Mouse (Mus musculus): ENCODE data around the gene Lbx2. TPM values are rescaled to one million over a fixed set of nuclear protein-coding genes. Genes with fewer than 3 reads are reported as not detected.

The Lbx2 gene
- 0.84 and 0.89 TPM in 2 replicates for polyA plus RNA-seq (2014; fragmentation: Nextera tagmentation; extraction: Ambion mirVana)

DNA sequence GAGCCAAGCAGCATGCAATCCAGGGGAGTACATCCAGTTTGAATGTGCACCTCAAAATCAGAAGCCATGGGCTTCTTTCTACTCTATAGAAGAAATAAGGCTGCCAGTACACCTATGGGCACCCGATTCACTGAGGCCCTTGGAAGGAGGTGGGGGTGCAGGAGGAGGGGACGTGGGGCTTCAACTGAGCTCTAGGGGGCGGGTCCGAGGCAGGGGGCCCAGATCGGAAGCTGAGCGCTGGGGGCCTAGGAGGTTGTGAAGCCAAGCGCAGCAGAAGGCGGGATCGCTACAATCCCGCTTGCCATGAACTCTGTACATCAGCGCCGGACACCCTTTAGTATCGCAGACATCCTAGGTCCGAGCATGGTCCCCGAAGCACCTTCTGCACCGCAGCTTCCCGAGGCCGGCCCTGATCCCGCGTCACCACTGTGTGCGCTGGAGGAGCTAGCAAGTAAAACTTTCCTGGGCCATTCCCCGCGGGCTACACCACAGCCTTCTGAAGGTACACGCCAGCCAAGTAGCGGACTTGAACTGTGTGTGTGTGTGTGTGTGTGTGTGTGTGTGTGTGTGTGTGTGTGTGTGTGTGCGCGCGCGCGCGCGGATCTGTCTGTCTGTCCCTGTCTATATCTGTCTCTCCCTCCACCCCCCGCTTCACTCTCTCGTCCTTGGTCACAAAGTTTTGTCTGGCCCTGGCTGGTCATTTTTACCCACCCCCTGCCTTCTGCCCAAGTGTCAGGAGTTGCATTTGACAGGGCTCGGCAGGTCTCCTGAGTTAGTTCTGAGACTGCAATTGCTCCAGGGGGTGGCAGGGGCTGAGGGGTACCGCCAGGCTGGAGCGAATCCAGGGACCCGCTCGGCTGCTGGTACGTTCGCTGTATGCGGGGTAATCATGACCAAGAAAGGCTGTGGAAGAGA, at the start of gene Lbx2:
Gene Lbx2 (plus strand): TSS at position 247 of the 915 bp plus-strand sequence.
- Histone ChIP-seq H3K4me1 (ENCODE audit: insufficient read depth) (no peaks in the 10 kb centered on the region), H3K9me3 (ENCODE audit: low read depth, low read length) (no peaks in the 10 kb centered on the region), H3K27ac (ENCODE audit: low read depth) (no peak within 1 kb of the TSS), H3K36me3 (ENCODE audit: insufficient read depth) (peaks cover 13% of the 10 kb centered on the region), H3K27me3 (ENCODE audit: insufficient read depth, low read length) (peaks cover 71% of the 10 kb centered on the region), H3K4me2 (peak within 1 kb of the TSS; percentile 49), H3K9ac (no peak within 1 kb of the TSS), H3K4me3 (ENCODE audit: low read depth, low read length) (peak within 1 kb of the TSS; percentile 25)
- no peak for DNase-seq
- ATAC-seq (ENCODE audit: insufficient read depth), result no peak
- TF ChIP-seq CTCF (IDR thresholded peaks at IDR 0.05; ENCODE audit: low read depth), result no peak
- WGBS, result 4% methylated on average over 42 of the region's 42 CpGs

DNA sequence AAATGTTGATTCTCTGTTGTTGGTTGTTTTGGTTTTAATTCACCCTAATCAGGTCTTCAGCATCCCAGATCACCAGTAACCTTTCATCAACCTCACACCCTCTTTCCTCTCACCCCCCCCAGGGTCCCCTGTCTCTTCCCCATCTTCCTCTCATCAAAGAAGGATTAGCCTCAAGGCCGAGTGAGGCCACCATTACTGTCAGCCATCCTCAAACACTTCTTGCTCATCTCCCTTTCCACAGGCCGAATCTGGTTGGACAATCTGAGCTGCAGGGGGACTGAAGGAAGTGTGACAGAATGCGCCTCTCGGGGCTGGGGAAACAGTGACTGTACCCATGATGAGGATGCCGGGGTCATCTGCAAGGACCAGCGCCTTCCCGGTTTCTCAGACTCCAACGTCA, 49.0 kb upstream of the Lbx2 start:
- 36% methylated on average over 8 of the region's 8 CpGs for WGBS
- Histone ChIP-seq H3K4me2 (0 out of 2 replicates have a peak overlapping the region, but pooled peaks have one; percentile 5), H3K27ac (ENCODE audit: low read depth) (no peak overlapping the region), H3K9ac (no peak overlapping the region), H3K4me3 (ENCODE audit: low read depth, low read length) (no peak overlapping the region), H3K9me3 (ENCODE audit: low read depth, low read length) (no peaks in the 10 kb centered on the region), H3K4me1 (ENCODE audit: insufficient read depth) (0 out of 2 replicates have a peak, but pooled peaks cover 7% of the 10 kb centered on the region), H3K36me3 (ENCODE audit: insufficient read depth) (0 out of 2 replicates have a peak, but pooled peaks cover 8% of the 10 kb centered on the region), H3K27me3 (ENCODE audit: insufficient read depth, low read length) (no peaks in the 10 kb centered on the region)
- TF ChIP-seq CTCF (IDR thresholded peaks at IDR 0.05; ENCODE audit: low read depth), result no peak
- peak; percentile 53 for DNase-seq
- no peak for ATAC-seq (ENCODE audit: insufficient read depth)

DNA sequence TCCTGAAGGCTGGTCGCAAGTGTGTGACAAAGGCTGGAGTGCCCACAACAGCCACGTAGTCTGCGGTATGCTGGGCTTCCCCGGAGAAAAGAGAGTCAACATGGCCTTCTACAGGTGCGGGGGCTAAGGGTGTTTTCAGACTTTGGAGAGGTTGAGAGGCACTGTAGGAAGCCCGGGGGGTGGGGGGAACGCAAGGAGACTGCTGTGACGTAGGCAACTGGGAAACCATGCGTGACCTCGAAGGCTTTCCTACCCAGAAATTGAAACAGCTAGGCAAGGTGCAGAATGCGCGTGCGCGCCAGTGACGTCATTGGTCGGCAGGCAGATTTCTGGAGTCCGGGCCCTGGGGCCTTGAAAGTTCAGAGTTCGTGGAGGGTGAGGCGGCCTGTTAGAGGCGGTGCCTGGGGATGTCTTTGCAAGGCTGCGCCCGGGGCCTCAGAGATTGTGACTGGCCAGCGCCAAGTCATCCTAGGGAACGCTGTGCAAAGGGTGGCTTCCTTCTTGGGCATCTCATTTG, 47.6 kb upstream of the Lbx2 start:
- Histone ChIP-seq H3K36me3 (ENCODE audit: insufficient read depth) (0 out of 2 replicates have a peak, but pooled peaks cover 8% of the 10 kb centered on the region), H3K4me1 (ENCODE audit: insufficient read depth) (0 out of 2 replicates have a peak, but pooled peaks cover 7% of the 10 kb centered on the region), H3K27me3 (ENCODE audit: insufficient read depth, low read length) (no peaks in the 10 kb centered on the region), H3K27ac (ENCODE audit: low read depth) (no peak overlapping the region), H3K9ac (0 out of 2 replicates have a peak overlapping the region, but pooled peaks have one; percentile 17), H3K4me3 (ENCODE audit: low read depth, low read length) (peak overlapping the region; percentile 20), H3K9me3 (ENCODE audit: low read depth, low read length) (no peaks in the 10 kb centered on the region), H3K4me2 (peak overlapping the region; percentile 56)
- DNase-seq, result peak; percentile 85
- peak; percentile 7; the same call in 1 of the 2 replicates for ATAC-seq (ENCODE audit: insufficient read depth)
- TF ChIP-seq CTCF (IDR thresholded peaks at IDR 0.05; ENCODE audit: low read depth), result no peak
- WGBS, result 16% methylated on average over 24 of the region's 24 CpGs

DNA sequence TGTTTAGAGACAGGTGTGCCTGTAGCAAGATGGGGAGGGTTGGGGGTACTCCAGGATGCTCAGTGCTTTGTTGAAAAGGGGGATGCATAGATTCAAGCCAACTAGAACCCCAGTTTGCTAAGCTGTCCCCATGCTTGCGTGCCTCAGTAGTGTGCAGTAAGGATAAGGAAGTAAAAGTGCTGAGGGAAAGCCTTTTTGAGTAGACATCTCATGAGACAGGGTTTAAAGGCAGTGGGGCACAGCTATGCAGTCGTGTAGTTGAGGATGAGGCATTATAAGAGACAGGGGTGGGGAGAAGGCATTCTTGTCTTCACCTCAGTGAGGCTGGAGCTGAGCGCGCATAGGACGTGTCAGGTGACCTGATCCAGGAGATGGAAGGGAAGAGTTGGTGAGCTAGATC, 45.6 kb upstream of the Lbx2 start:
- no peak for TF ChIP-seq CTCF (IDR thresholded peaks at IDR 0.05; ENCODE audit: low read depth)
- Histone ChIP-seq H3K9me3 (ENCODE audit: low read depth, low read length) (no peaks in the 10 kb centered on the region), H3K27me3 (ENCODE audit: insufficient read depth, low read length) (no peaks in the 10 kb centered on the region), H3K4me2 (no peak overlapping the region), H3K9ac (no peak overlapping the region), H3K36me3 (ENCODE audit: insufficient read depth) (0 out of 2 replicates have a peak, but pooled peaks cover 8% of the 10 kb centered on the region), H3K27ac (ENCODE audit: low read depth) (no peak overlapping the region), H3K4me1 (ENCODE audit: insufficient read depth) (0 out of 2 replicates have a peak, but pooled peaks cover 2% of the 10 kb centered on the region), H3K4me3 (ENCODE audit: low read depth, low read length) (no peak overlapping the region)
- no peak for DNase-seq
- 74% methylated on average over 5 of the region's 5 CpGs for WGBS
- no peak for ATAC-seq (ENCODE audit: insufficient read depth)

DNA sequence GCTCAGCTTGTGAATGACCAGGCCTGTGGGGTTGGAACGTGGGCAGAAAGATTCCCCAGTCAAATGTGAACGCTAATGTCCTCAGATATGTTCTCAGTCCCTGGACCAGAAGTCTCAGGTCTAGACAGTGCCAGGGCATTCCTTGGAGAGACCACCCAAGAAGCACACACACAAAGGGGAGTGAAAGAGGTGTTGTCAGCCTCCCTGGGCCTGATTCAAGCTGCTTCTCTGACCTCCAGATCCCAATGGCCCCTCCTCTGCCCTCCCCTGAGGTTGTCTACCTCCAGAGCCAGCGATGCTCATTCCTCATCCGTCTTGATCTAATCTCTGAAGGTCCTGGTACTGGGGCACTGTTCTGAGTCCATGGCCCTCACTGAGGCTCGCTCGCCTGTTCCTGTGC, 42.6 kb upstream of the Lbx2 start:
- peak overlapping the region; percentile 24; the same call in 1 of the 2 replicates for H3K27ac ChIP-seq (ENCODE audit: low read depth)
- 46% methylated on average over 6 of the region's 6 CpGs for WGBS
- no peaks in the 10 kb centered on the region for H3K9me3 ChIP-seq (ENCODE audit: low read depth, low read length)
- no peak overlapping the region for H3K4me3 ChIP-seq (ENCODE audit: low read depth, low read length)
- H3K4me2 ChIP-seq, result no peak overlapping the region
- H3K4me1 ChIP-seq (ENCODE audit: insufficient read depth), result no peaks in the 10 kb centered on the region
- no peak overlapping the region for H3K9ac ChIP-seq
- no peak for ATAC-seq (ENCODE audit: insufficient read depth)
- no peak for DNase-seq
- TF ChIP-seq CTCF (IDR thresholded peaks at IDR 0.05; ENCODE audit: low read depth), result no peak
- H3K36me3 ChIP-seq (ENCODE audit: insufficient read depth), result 0 out of 2 replicates have a peak, but pooled peaks cover 8% of the 10 kb centered on the region
- H3K27me3 ChIP-seq (ENCODE audit: insufficient read depth, low read length), result no peaks in the 10 kb centered on the region

DNA sequence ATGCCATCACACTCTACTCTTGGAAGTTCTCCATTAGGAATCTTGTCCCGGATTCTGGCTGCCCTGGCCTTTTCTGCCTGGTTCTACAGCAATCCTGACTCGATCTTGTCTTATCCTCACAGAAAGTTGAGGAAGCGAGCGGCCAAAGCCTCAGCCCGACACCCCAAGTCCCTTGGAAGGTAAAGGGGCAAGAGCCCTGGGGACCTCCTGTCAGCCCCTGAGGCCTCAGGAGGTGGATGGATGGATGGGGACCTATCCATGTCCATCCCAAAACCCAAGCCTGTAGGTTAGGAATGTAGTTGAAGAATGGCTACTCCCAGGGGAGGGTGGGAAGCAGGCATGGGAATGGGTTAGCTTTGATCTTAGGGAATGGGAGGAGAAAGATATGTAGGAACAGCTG, 42.2 kb upstream of the Lbx2 start:
- DNase-seq, result no peak
- 0 out of 2 replicates have a peak, but pooled peaks cover 8% of the 10 kb centered on the region for H3K36me3 ChIP-seq (ENCODE audit: insufficient read depth)
- TF ChIP-seq CTCF (IDR thresholded peaks at IDR 0.05; ENCODE audit: low read depth), result no peak
- H3K4me1 ChIP-seq (ENCODE audit: insufficient read depth), result no peaks in the 10 kb centered on the region
- H3K4me2 ChIP-seq, result no peak overlapping the region
- no peaks in the 10 kb centered on the region for H3K9me3 ChIP-seq (ENCODE audit: low read depth, low read length)
- H3K4me3 ChIP-seq (ENCODE audit: low read depth, low read length), result no peak overlapping the region
- no peak for ATAC-seq (ENCODE audit: insufficient read depth)
- H3K9ac ChIP-seq, result no peak overlapping the region
- H3K27me3 ChIP-seq (ENCODE audit: insufficient read depth, low read length), result no peaks in the 10 kb centered on the region
- 82% methylated on average over 5 of the region's 5 CpGs for WGBS
- peak overlapping the region; percentile 24; the same call in 1 of the 2 replicates for H3K27ac ChIP-seq (ENCODE audit: low read depth)

DNA sequence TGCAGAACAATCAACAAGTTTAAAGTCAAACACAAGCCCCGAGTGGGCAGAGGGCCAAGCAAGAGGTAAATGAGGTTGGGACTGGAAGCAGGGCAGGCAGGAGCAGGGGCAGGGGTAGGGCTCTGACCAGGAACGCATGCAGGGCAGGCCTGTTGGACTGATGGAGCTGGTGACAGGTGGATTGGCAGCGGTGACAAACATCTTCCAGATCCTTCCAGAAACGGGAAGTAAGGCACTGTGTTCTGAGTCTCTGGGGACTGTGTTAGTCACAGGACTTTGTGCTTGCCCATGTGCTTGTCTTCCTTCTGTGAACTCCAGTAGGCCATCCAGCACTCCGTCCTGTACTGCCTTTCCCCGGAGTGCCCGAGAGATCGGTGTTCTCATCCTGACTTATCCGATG, 41.4 kb upstream of the Lbx2 start:
- Histone ChIP-seq H3K4me1 (ENCODE audit: insufficient read depth) (no peaks in the 10 kb centered on the region), H3K36me3 (ENCODE audit: insufficient read depth) (peaks cover 9% of the 10 kb centered on the region; the same call in 1 of the 2 replicates), H3K27me3 (ENCODE audit: insufficient read depth, low read length) (no peaks in the 10 kb centered on the region), H3K4me3 (ENCODE audit: low read depth, low read length) (no peak overlapping the region), H3K9ac (no peak overlapping the region), H3K9me3 (ENCODE audit: low read depth, low read length) (no peaks in the 10 kb centered on the region), H3K27ac (ENCODE audit: low read depth) (no peak overlapping the region), H3K4me2 (no peak overlapping the region)
- DNase-seq, result no peak
- TF ChIP-seq CTCF (IDR thresholded peaks at IDR 0.05; ENCODE audit: low read depth), result no peak
- no peak for ATAC-seq (ENCODE audit: insufficient read depth)
- WGBS, result 69% methylated on average over 9 of the region's 9 CpGs

Measured in lung, embryonic 14.5 days (tissue).